ENCODE assay signal across 22 mouse cellular contexts in genomic region chr5:114490241-114490640, GRCm38 (mm10). TPM values are rescaled to one million over a fixed set of nuclear protein-coding genes. Genes with fewer than 3 reads are reported as not detected.
A peak's percentile ranks its signal among the peaks of the same experiment; 100 is the strongest.
DNase-seq lines count a peak whose midpoint lies in the region; ATAC-seq and TF ChIP-seq lines count a peak whose summit lies in the region.
"Had no signal": no experiment of that assay in that cellular context is flagged by ENCODE, and none has a peak within 500 bp of the region (broad histone marks: within the 10 kb centered on the region; RNA-seq: fewer than 3 reads in every experiment).

No protein-coding gene starts in this region.

- no peaks in the 10 kb centered on the region for H3K36me3 ChIP-seq in testis, adult 2 months (ENCODE audit: control insufficient read depth, insufficient read depth, low read length)
- no peaks in the 10 kb centered on the region for H3K36me3 ChIP-seq in forebrain, embryonic 16.5 days (ENCODE audit: control insufficient read depth, insufficient read depth)
- H3K36me3 ChIP-seq: embryonic facial prominence, embryonic 10.5 days; embryonic facial prominence, embryonic 12.5 days; forebrain, embryonic 15.5 days; G1E had no signal

- peaks cover 10% of the 10 kb centered on the region for H3K4me1 ChIP-seq in testis, adult 2 months (ENCODE audit: control insufficient read depth, insufficient read depth, low read length)
- no peaks in the 10 kb centered on the region for H3K4me1 ChIP-seq in forebrain, embryonic 16.5 days (replicated peaks; ENCODE audit: control insufficient read depth, insufficient read depth, low read length)
- H3K4me1 ChIP-seq: embryonic facial prominence, embryonic 12.5 days; forebrain, embryonic 13.5 days; forebrain, embryonic 15.5 days had no signal

- TF ChIP-seq CTCF in layer of hippocampus, adult 2 months (conservative IDR thresholded peaks at IDR 0.05) = no peak
- TF ChIP-seq CTCF in testis, adult 2 months (IDR thresholded peaks at IDR 0.05; ENCODE audit: control insufficient read depth, insufficient read depth, insufficient replicate concordance, low read depth, low read length) = no peak

- H3K27me3 ChIP-seq in testis, adult 2 months (ENCODE audit: control insufficient read depth, insufficient read depth, low read length) = no peaks in the 10 kb centered on the region
- no peaks in the 10 kb centered on the region for H3K27me3 ChIP-seq in forebrain, embryonic 16.5 days (replicated peaks; ENCODE audit: control insufficient read depth, insufficient read depth, low read length)
- H3K27me3 ChIP-seq: embryonic facial prominence, embryonic 12.5 days; forebrain, embryonic 13.5 days; forebrain, embryonic 15.5 days had no signal

- no peak for DNase-seq in layer of hippocampus, adult 2 months (ENCODE audit: low spot score in 2 of 2)
- no peak for DNase-seq in layer of hippocampus, adult 8-10 months (ENCODE audit: low spot score in 2 of 2)
- no peak for DNase-seq in testis, postnatal 10 days (ENCODE audit: low spot score)
- DNase-seq in R1 (ENCODE audit: low read depth, low spot score) = peak; percentile 84
- DNase-seq in testis, postnatal 14 days (ENCODE audit: low spot score) = peak; percentile 44
- no peak for DNase-seq in kidney, postnatal 14 days
- DNase-seq: adrenal gland, adult 8-10 months; adrenal gland, postnatal 14 days; adrenal gland, postnatal 36 days; B cell, adult 2 months; cerebellum, postnatal 10 days; cerebellum, postnatal 25 days had no signal

- H3K27ac ChIP-seq in layer of hippocampus, adult 2 months = peak overlapping the region; percentile 67; the same call in 1 of the 2 replicates
- H3K27ac ChIP-seq in testis, adult 2 months (ENCODE audit: control insufficient read depth, insufficient read depth, low read depth, low read length) = no peak overlapping the region
- no peak overlapping the region for H3K27ac ChIP-seq in forebrain, embryonic 16.5 days (ENCODE audit: low read length)
- H3K27ac ChIP-seq: embryonic facial prominence, embryonic 10.5 days; embryonic facial prominence, embryonic 12.5 days; forebrain, embryonic 13.5 days; forebrain, embryonic 15.5 days had no signal

- ATAC-seq in forebrain, embryonic 16.5 days = no peak
- ATAC-seq: activated CD4-positive, CD25-positive, alpha-beta regulatory T cell, adult 4 months; CD4-positive, CD25-positive, alpha-beta regulatory T cell, adult 4 months; forebrain, embryonic 13.5 days; forebrain, embryonic 15.5 days; Patski had no signal

- H3K9ac ChIP-seq in forebrain, embryonic 16.5 days (replicated peaks; ENCODE audit: low read depth, low read length) = no peak overlapping the region
- H3K9ac ChIP-seq: embryonic facial prominence, embryonic 12.5 days; forebrain, embryonic 13.5 days; forebrain, embryonic 15.5 days had no signal

- H3K4me2 ChIP-seq in forebrain, embryonic 16.5 days (ENCODE audit: low read length) = no peak overlapping the region
- H3K4me2 ChIP-seq: embryonic facial prominence, embryonic 12.5 days; forebrain, embryonic 13.5 days; forebrain, embryonic 15.5 days had no signal

- no peaks in the 10 kb centered on the region for H3K9me3 ChIP-seq in forebrain, embryonic 16.5 days (ENCODE audit: control insufficient read depth, low read length)
- H3K9me3 ChIP-seq: embryonic facial prominence, embryonic 12.5 days; forebrain, embryonic 13.5 days; forebrain, embryonic 15.5 days; G1E had no signal

- no peak overlapping the region for H3K4me3 ChIP-seq in layer of hippocampus, adult 2 months
- H3K4me3 ChIP-seq in testis, adult 2 months (ENCODE audit: control insufficient read depth, low read depth, low read length) = peak overlapping the region; percentile 30; the same call in 1 of the 2 replicates
- no peak overlapping the region for H3K4me3 ChIP-seq in forebrain, embryonic 16.5 days (replicated peaks; ENCODE audit: low read length)
- H3K4me3 ChIP-seq: embryonic facial prominence, embryonic 10.5 days; embryonic facial prominence, embryonic 12.5 days; forebrain, embryonic 13.5 days; forebrain, embryonic 15.5 days had no signal

- no peak for TF ChIP-seq POLR2A in testis, adult 2 months (IDR thresholded peaks at IDR 0.05; ENCODE audit: control insufficient read depth, low read depth, low read length)

- 95% methylated on average over 8 of the region's 8 CpGs for WGBS in forebrain, embryonic 16.5 days

RNA-seq across cellular contexts. Expression of gene Mvk, which starts 46.2 kb away (rescaled TPM):
- total RNA-seq in layer of hippocampus, adult 2 months (2021) = 10 to 100 TPM; 24.8 to 25.7 TPM
- 10 to 100 TPM; 22.8 to 36.2 (median 31.2) TPM for total RNA-seq in layer of hippocampus, adult 8-10 months (2022)
- polyA plus RNA-seq in testis, adult 2 months (2012; rRNA removed) = 10.2 and 13.2 TPM in 2 replicates
- 44.0 and 48.1 TPM in 2 replicates for polyA plus RNA-seq in forebrain, embryonic 16.5 days (2015; fragmentation: Nextera tagmentation; extraction: Ambion mirVana)

RNA-seq across cellular contexts. Expression of gene Mmab, which starts 46.4 kb away (rescaled TPM):
- 10 to 100 TPM; 18.6 to 20.4 TPM for total RNA-seq in layer of hippocampus, adult 2 months (2021)
- total RNA-seq in layer of hippocampus, adult 8-10 months (2022) = 10 to 100 TPM; 19.0 to 20.6 (median 19.4) TPM
- polyA plus RNA-seq in testis, adult 2 months (2012; rRNA removed) = 2.5 and 2.9 TPM in 2 replicates
- polyA plus RNA-seq in forebrain, embryonic 16.5 days (2015; fragmentation: Nextera tagmentation; extraction: Ambion mirVana) = 20.1 and 27.7 TPM in 2 replicates

Comparison
In these comparisons a context has a peak if more than half of its experiments do, and no peak if none do; other contexts are left out.
1. DNase-seq: peak in R1 (single experiment) and testis, postnatal 14 days (single experiment); none in layer of hippocampus, adult 2 months (0 of 2), layer of hippocampus, adult 8-10 months (0 of 2), testis, postnatal 10 days (single experiment) and kidney, postnatal 14 days (single experiment).